Mouse (Mus musculus) midbrain, embryonic 14.5 days (tissue): ENCODE results near the gene Focad. TPM values are rescaled to one million over a fixed set of nuclear protein-coding genes. Genes with fewer than 3 reads are reported as not detected.

ENCODE experiments used
- ATAC-seq: fragments of 200-750 bp; cut with Nextera tagmentation; 2 replicates; pipeline ENCODE4 v1.8.0; 2017; ENCODE audit warnings: moderate number of reproducible peaks, moderate library complexity; ENCODE audit not compliant: low FRiP score, low TSS enrichment
- DNase-seq: peaks from one replicate; pipeline ENCODE4 v3.0.0-alpha.2; 2015
- H3K27ac ChIP-seq: fragments of 300-500 bp; sonication (generic); replicated peaks from 2 replicates; pipeline ENCODE4 v1.5.1; 2014; ENCODE audit warnings: mild to moderate bottlenecking, low read depth, low read length, moderate library complexity
- H3K27me3 ChIP-seq: fragments of 300-500 bp; sonication (generic); 2 replicates; pipeline ENCODE4 v1.6.1; 2014; ENCODE audit warnings: low read length, control low read depth, mixed read lengths; ENCODE audit not compliant: control insufficient read depth, insufficient read depth
- H3K36me3 ChIP-seq: fragments of 300-500 bp; sonication (generic); 2 replicates; pipeline ENCODE4 v1.6.1; 2014; ENCODE audit warnings: low read length, control low read depth; ENCODE audit not compliant: control insufficient read depth, insufficient read depth
- H3K4me1 ChIP-seq: fragments of 300-500 bp; sonication (generic); 2 replicates; pipeline ENCODE4 v1.6.1; 2014; ENCODE audit warnings: mild to moderate bottlenecking, antibody characterized with exemption, low read length, control low read depth; ENCODE audit not compliant: control insufficient read depth, insufficient read depth
- H3K4me2 ChIP-seq: fragments of 300-500 bp; sonication (generic); 2 replicates; pipeline ENCODE4 v1.6.1; 2014; ENCODE audit warnings: mild to moderate bottlenecking, low read length, moderate library complexity
- H3K4me3 ChIP-seq: fragments of 300-500 bp; sonication (generic); replicated peaks from 2 replicates; pipeline ENCODE4 v1.5.1; 2014; ENCODE audit warnings: low read depth, low read length
- H3K9ac ChIP-seq: fragments of 300-500 bp; sonication (generic); replicated peaks from 2 replicates; pipeline ENCODE4 v1.6.1; 2014; ENCODE audit warnings: mild to moderate bottlenecking, low read length, moderate library complexity
- H3K9me3 ChIP-seq: fragments of 300-500 bp; sonication (generic); 2 replicates; pipeline ENCODE4 v1.6.1; 2016; ENCODE audit warnings: low read length, control low read depth, mixed read lengths; ENCODE audit not compliant: control insufficient read depth
- WGBS: fragments of 180-500 bp; shearing (Covaris S2); extraction: QIAGEN DNeasy Blood & Tissue Kit; methylation state at CpG from one replicate; pipeline ENCODE4 v1.1.7; 2014; 5-methylcytosine and 5-hydroxymethylcytosine counted together
- polyA plus RNA-seq: library from polyadenylated mRNA; unstranded; fragments of >200 nt; fragmentation: Nextera tagmentation; extraction: Ambion mirVana; gene quantifications from 2 replicates; pipeline ENCODE4 v1.2.1, GENCODE M21; 2014

Focad gene
- polyA plus RNA-seq, 1 experiment from 2014 or later = 17.3 TPM

GRCm38 (mm10) chr4:88419378-88419777 lies 324.9 kb downstream of the Focad start:
- no peak overlapping the region for H3K27ac ChIP-seq
- DNase-seq (no peak), ATAC-seq (no peak)
- H3K4me2 ChIP-seq = no peak overlapping the region
- H3K36me3 ChIP-seq = no peaks in the 10 kb centered on the region
- H3K27me3 ChIP-seq = no peaks in the 10 kb centered on the region
- H3K9ac ChIP-seq = no peak overlapping the region
- no peaks in the 10 kb centered on the region for H3K9me3 ChIP-seq
- WGBS = 96% methylated on average over 5 of the region's 5 CpGs
- no peak overlapping the region for H3K4me3 ChIP-seq
- H3K4me1 ChIP-seq = no peaks in the 10 kb centered on the region

- H3K27me3 ChIP-seq = no peaks in the 10 kb centered on the region
- no peaks in the 10 kb centered on the region for H3K4me1 ChIP-seq
- no peaks in the 10 kb centered on the region for H3K9me3 ChIP-seq
- no peaks in the 10 kb centered on the region for H3K36me3 ChIP-seq
- H3K27ac ChIP-seq = no peak overlapping the region
- ATAC-seq = no peak
- no peak overlapping the region for H3K4me3 ChIP-seq
- DNase-seq = no peak
- no peak overlapping the region for H3K9ac ChIP-seq
- H3K4me2 ChIP-seq = no peak overlapping the region
Observed at GRCm38 (mm10) chr4:88424563-88424962, 330.1 kb downstream of the Focad start.

DNA sequence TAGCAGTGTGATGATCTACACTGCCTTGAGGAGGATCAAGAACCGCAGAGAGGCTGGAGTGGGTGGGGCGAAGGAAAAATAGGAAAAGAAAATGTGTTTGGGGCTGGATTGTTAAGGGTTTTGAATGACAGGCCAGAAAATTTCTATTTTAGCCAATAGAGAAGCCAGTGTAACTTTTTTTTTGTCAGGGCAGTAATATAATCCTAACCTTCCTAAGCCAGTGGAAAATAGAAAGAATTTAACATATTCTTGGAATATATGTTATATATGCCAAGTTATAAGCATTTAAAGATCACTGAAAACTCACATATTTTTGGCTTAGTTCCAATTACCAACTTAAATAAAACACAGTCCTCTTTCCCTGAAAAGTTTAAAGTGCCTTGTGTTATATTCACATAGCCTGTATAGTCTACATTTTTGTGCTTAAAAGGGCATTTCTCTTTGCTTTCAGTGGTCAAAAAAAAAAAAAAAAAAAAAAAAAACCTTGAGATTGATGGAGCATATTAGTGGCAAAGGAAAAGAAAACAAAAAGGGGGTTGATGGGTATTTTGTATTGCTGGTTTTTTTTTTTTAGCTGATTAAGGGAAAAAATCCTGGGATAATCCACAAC lies 333.3 kb downstream of the Focad start:
- Histone ChIP-seq H3K4me2 (no peak overlapping the region), H3K4me1 (no peaks in the 10 kb centered on the region), H3K4me3 (no peak overlapping the region), H3K27me3 (no peaks in the 10 kb centered on the region), H3K36me3 (no peaks in the 10 kb centered on the region), H3K9ac (no peak overlapping the region), H3K27ac (no peak overlapping the region), H3K9me3 (no peaks in the 10 kb centered on the region)
- no peak for DNase-seq
- 83% methylated on average over 2 of the region's 2 CpGs for WGBS
- no peak for ATAC-seq

GRCm38 (mm10) chr4:88432412-88433024 lies 338.1 kb downstream of the Focad start:
- DNase-seq (no peak), ATAC-seq (no peak)
- no peaks in the 10 kb centered on the region for H3K27me3 ChIP-seq
- H3K27ac ChIP-seq = no peak overlapping the region
- H3K9me3 ChIP-seq = no peaks in the 10 kb centered on the region
- no peak overlapping the region for H3K4me2 ChIP-seq
- no peak overlapping the region for H3K9ac ChIP-seq
- no peak overlapping the region for H3K4me3 ChIP-seq
- H3K36me3 ChIP-seq = no peaks in the 10 kb centered on the region
- WGBS = 85% methylated on average over 8 of the region's 8 CpGs
- no peaks in the 10 kb centered on the region for H3K4me1 ChIP-seq

DNA sequence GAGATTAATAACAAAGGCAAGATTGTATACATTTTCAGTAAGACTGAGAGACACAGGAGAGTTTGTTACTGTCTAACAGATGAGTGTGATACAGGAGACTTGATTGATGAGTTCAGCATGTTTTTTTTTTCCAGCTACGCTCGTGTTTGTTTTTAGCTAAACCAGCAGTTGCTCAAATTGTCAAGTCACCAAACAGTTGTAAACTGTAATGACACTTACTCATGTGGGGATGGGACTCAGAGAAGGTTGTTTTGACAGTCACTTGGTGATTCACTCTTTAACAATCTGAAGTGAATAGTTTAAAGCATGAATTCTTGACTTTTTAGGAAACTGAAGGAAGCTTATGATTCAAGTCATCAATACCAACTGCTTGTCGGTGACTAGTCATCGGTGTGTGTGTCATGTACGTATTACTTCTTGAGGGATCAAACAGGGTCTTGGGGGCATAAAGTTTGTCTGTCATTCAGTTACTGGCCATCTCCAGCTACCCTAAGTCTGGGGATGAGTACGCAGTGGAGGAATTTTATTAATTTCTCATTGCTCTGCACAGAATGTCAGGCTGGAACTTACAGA lies 342.2 kb downstream of the Focad start:
- DNase-seq (no peak), ATAC-seq (no peak)
- 0 out of 2 replicates have a peak, but pooled peaks cover 5% of the 10 kb centered on the region for H3K4me1 ChIP-seq
- 94% methylated on average over 6 of the region's 6 CpGs for WGBS
- no peak overlapping the region for H3K27ac ChIP-seq
- no peaks in the 10 kb centered on the region for H3K9me3 ChIP-seq
- H3K4me2 ChIP-seq = no peak overlapping the region
- H3K27me3 ChIP-seq = no peaks in the 10 kb centered on the region
- H3K9ac ChIP-seq = no peak overlapping the region
- no peak overlapping the region for H3K4me3 ChIP-seq
- no peaks in the 10 kb centered on the region for H3K36me3 ChIP-seq

- H3K4me3 ChIP-seq = no peak overlapping the region
- H3K9me3 ChIP-seq = no peaks in the 10 kb centered on the region
- 89% methylated on average over 3 of the region's 3 CpGs for WGBS
- DNase-seq (no peak), ATAC-seq (no peak)
- H3K27me3 ChIP-seq = no peaks in the 10 kb centered on the region
- H3K9ac ChIP-seq = no peak overlapping the region
- no peaks in the 10 kb centered on the region for H3K36me3 ChIP-seq
- no peak overlapping the region for H3K4me2 ChIP-seq
- H3K4me1 ChIP-seq = 0 out of 2 replicates have a peak, but pooled peaks cover 5% of the 10 kb centered on the region
- no peak overlapping the region for H3K27ac ChIP-seq
Observed at GRCm38 (mm10) chr4:88437166-88437565, 342.7 kb downstream of the Focad start.

DNA sequence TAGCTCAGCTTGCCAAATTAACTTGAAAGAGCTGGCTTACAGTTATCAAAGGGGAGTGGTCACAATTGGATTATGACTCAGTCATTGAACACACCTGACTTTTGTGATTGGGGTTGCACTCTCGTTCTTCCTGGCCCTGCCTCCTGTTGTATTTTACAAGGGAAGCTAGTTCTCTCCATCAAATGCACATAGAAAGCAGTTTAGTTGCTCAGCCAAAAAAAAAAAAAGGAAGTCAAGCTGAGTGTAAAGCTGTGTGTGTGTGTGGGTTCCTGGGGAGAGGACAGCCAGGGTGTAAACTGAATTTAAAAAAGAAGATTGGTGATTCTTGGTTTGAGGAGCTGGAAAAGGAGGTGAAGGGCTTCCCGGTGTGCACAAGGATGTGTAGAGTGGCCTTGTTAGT lies 343.5 kb downstream of the Focad start:
- H3K4me1 ChIP-seq = 0 out of 2 replicates have a peak, but pooled peaks cover 5% of the 10 kb centered on the region
- no peaks in the 10 kb centered on the region for H3K36me3 ChIP-seq
- H3K4me2 ChIP-seq = no peak overlapping the region
- 58% methylated on average over 2 of the region's 2 CpGs for WGBS
- no peak overlapping the region for H3K9ac ChIP-seq
- H3K9me3 ChIP-seq = no peaks in the 10 kb centered on the region
- DNase-seq (no peak), ATAC-seq (no peak)
- no peak overlapping the region for H3K4me3 ChIP-seq
- H3K27me3 ChIP-seq = no peaks in the 10 kb centered on the region
- no peak overlapping the region for H3K27ac ChIP-seq

DNA sequence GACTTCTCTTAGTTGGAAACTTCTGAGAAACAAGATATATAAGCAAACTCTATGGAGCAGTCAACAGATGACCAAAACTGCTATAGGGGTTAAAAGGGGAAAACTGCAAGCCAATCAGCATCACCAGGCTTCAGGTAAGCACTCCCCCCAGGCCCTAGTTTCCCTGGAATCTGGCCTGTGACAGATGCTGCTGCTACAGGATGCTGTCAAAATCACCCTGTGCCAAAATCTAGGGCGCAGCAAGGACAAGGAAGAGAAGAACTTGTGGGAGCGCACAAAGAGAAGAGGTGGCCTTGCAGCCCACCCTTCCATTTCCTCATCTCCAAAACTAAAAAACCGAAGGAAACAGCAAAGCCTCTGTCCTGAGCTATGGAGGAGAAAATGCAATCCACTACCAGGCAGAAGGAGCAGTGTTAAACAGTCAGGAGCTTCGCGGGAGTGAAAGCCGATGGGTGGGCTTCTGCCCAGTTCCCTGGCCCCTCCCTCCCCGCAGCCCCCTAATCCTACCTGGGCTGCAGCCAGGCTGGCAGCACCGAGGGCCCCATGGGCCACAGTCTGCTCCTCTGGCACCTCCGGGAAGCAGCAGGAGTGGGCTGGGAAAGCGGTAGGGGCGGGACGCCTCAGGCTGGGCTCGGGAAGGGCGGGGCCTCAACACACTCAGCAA lies 344.0 kb downstream of the Focad start, which contains the start of gene Hacd4:
TSS of gene Hacd4 (minus strand) at position 603 of the 664 bp plus-strand sequence.
- peak; percentile 54 for DNase-seq
- H3K9me3 ChIP-seq = no peaks in the 10 kb centered on the region

More for the DNA sequence above, 344.0 kb downstream of the Focad start, which contains the start of gene Hacd4:
- H3K4me1 ChIP-seq = 0 out of 2 replicates have a peak, but pooled peaks cover 5% of the 10 kb centered on the region
- H3K27ac ChIP-seq = no peak within 1 kb of the TSS
- ATAC-seq = peak; percentile 62
- peak within 1 kb of the TSS; percentile 65 for H3K4me2 ChIP-seq
- H3K4me3 ChIP-seq = peak within 1 kb of the TSS; percentile 31
- H3K9ac ChIP-seq = peak within 1 kb of the TSS; percentile 52
- 7% methylated on average over 14 of the region's 14 CpGs for WGBS
- H3K36me3 ChIP-seq = no peaks in the 10 kb centered on the region
- H3K27me3 ChIP-seq = no peaks in the 10 kb centered on the region
